Mouse (Mus musculus): ENCODE results near the gene Spef1. TPM values are rescaled to one million over a fixed set of nuclear protein-coding genes. Genes with fewer than 3 reads are reported as not detected.
A peak's percentile ranks its signal among the peaks of the same experiment; 100 is the strongest.

Gene Spef1
- polyA plus RNA-seq, 1 experiment from 2014 or later = 3.7 TPM

- TF ChIP-seq CTCF (IDR thresholded peaks at IDR 0.05; ENCODE audit: low read depth) = no peak
- DNase-seq (ENCODE audit: low spot score) = no peak
- H3K9me3 ChIP-seq (replicated peaks; ENCODE audit: low read length) = no peaks in the 10 kb centered on the region
- no peak overlapping the region for H3K9ac ChIP-seq (ENCODE audit: low read depth, low read length)
- H3K27me3 ChIP-seq (ENCODE audit: insufficient read depth, low read length) = no peaks in the 10 kb centered on the region
- no peak overlapping the region for H3K27ac ChIP-seq
- no peak for ATAC-seq (replicated peaks; ENCODE audit: low FRiP score, low read depth)
- WGBS = 82% methylated on average over 2 of the region's 2 CpGs
- H3K4me3 ChIP-seq (replicated peaks; ENCODE audit: low read depth, low read length) = no peak overlapping the region
- H3K4me1 ChIP-seq (replicated peaks; ENCODE audit: insufficient read depth, low read length) = 0 out of 2 replicates have a peak, but pooled peaks cover 4% of the 10 kb centered on the region
- H3K4me2 ChIP-seq (ENCODE audit: low read length) = no peak overlapping the region
- H3K36me3 ChIP-seq (ENCODE audit: insufficient read depth, low read length) = peaks cover 14% of the 10 kb centered on the region; the same call in 1 of the 2 replicates
Observed at GRCm38 (mm10) chr2:131200710-131201109, 13.6 kb upstream of the Spef1 start.

- Histone ChIP-seq H3K27me3 (ENCODE audit: insufficient read depth, low read length) (no peaks in the 10 kb centered on the region), H3K4me3 (replicated peaks; ENCODE audit: low read depth, low read length) (no peak overlapping the region), H3K36me3 (ENCODE audit: insufficient read depth, low read length) (peaks cover 47% of the 10 kb centered on the region), H3K9me3 (replicated peaks; ENCODE audit: low read length) (no peaks in the 10 kb centered on the region), H3K4me1 (replicated peaks; ENCODE audit: insufficient read depth, low read length) (no peaks in the 10 kb centered on the region), H3K4me2 (ENCODE audit: low read length) (no peak overlapping the region), H3K27ac (no peak overlapping the region), H3K9ac (ENCODE audit: low read depth, low read length) (no peak overlapping the region)
- ATAC-seq (replicated peaks; ENCODE audit: low FRiP score, low read depth) (no peak), DNase-seq (ENCODE audit: low spot score) (no peak)
- 92% methylated on average over 16 of the region's 16 CpGs for WGBS
- TF ChIP-seq CTCF (IDR thresholded peaks at IDR 0.05; ENCODE audit: low read depth) = no peak
Observed at GRCm38 (mm10) chr2:131196606-131197316, 9.7 kb upstream of the Spef1 start.

- no peak overlapping the region for H3K4me2 ChIP-seq (ENCODE audit: low read length)
Observed at GRCm38 (mm10) chr2:131191005-131191390, 3.9 kb upstream of the Spef1 start.

GRCm38 (mm10) chr2:131190344-131191004 is 3.4 kb upstream of the Spef1 start:
- Histone ChIP-seq H3K9ac (ENCODE audit: low read depth, low read length) (no peak overlapping the region), H3K36me3 (ENCODE audit: insufficient read depth, low read length) (peaks cover 36% of the 10 kb centered on the region), H3K27me3 (ENCODE audit: insufficient read depth, low read length) (no peaks in the 10 kb centered on the region), H3K27ac (peak overlapping the region; percentile 76), H3K9me3 (replicated peaks; ENCODE audit: low read length) (no peaks in the 10 kb centered on the region), H3K4me1 (replicated peaks; ENCODE audit: insufficient read depth, low read length) (peaks cover 17% of the 10 kb centered on the region), H3K4me3 (replicated peaks; ENCODE audit: low read depth, low read length) (no peak overlapping the region), H3K4me2 (ENCODE audit: low read length) (no peak overlapping the region)
- no peak for TF ChIP-seq CTCF (IDR thresholded peaks at IDR 0.05; ENCODE audit: low read depth)
- 23% methylated on average over 10 of the region's 10 CpGs for WGBS
- DNase-seq (ENCODE audit: low spot score) (peak; percentile 82), ATAC-seq (replicated peaks; ENCODE audit: low FRiP score, low read depth) (peak; percentile 81)

More at GRCm38 (mm10) chr2:131191005-131191390, 3.9 kb upstream of the Spef1 start:
- 67% methylated on average over 7 of the region's 7 CpGs for WGBS
- TF ChIP-seq CTCF (IDR thresholded peaks at IDR 0.05; ENCODE audit: low read depth) = no peak
- DNase-seq (ENCODE audit: low spot score) (no peak), ATAC-seq (replicated peaks; ENCODE audit: low FRiP score, low read depth) (no peak; the same call in 1 of the 2 replicates)
- H3K9me3 ChIP-seq (replicated peaks; ENCODE audit: low read length) = no peaks in the 10 kb centered on the region
- H3K9ac ChIP-seq (ENCODE audit: low read depth, low read length) = no peak overlapping the region
- H3K27ac ChIP-seq = peak overlapping the region; percentile 76
- no peak overlapping the region for H3K4me3 ChIP-seq (replicated peaks; ENCODE audit: low read depth, low read length)
- peaks cover 36% of the 10 kb centered on the region for H3K36me3 ChIP-seq (ENCODE audit: insufficient read depth, low read length)
- peaks cover 17% of the 10 kb centered on the region for H3K4me1 ChIP-seq (replicated peaks; ENCODE audit: insufficient read depth, low read length)
- no peaks in the 10 kb centered on the region for H3K27me3 ChIP-seq (ENCODE audit: insufficient read depth, low read length)

- TF ChIP-seq CTCF (IDR thresholded peaks at IDR 0.05; ENCODE audit: low read depth) = no peak
- 0 out of 2 replicates have a peak overlapping the region, but pooled peaks have one; percentile 8 for H3K4me2 ChIP-seq (ENCODE audit: low read length)
- no peak overlapping the region for H3K9ac ChIP-seq (ENCODE audit: low read depth, low read length)
- no peak overlapping the region for H3K4me3 ChIP-seq (replicated peaks; ENCODE audit: low read depth, low read length)
- WGBS = 40% methylated on average over 5 of the region's 5 CpGs
- ATAC-seq (replicated peaks; ENCODE audit: low FRiP score, low read depth) = no peak
- peaks cover 17% of the 10 kb centered on the region for H3K4me1 ChIP-seq (replicated peaks; ENCODE audit: insufficient read depth, low read length)
- no peak for DNase-seq (ENCODE audit: low spot score)
- no peaks in the 10 kb centered on the region for H3K9me3 ChIP-seq (replicated peaks; ENCODE audit: low read length)
- H3K36me3 ChIP-seq (ENCODE audit: insufficient read depth, low read length) = peaks cover 31% of the 10 kb centered on the region
- no peaks in the 10 kb centered on the region for H3K27me3 ChIP-seq (ENCODE audit: insufficient read depth, low read length)
- H3K27ac ChIP-seq = peak overlapping the region; percentile 76
Observed at GRCm38 (mm10) chr2:131189521-131190309, 2.6 kb upstream of the Spef1 start.

- Histone ChIP-seq H3K9me3 (replicated peaks; ENCODE audit: low read length) (no peaks in the 10 kb centered on the region), H3K9ac (ENCODE audit: low read depth, low read length) (no peak overlapping the region), H3K27me3 (ENCODE audit: insufficient read depth, low read length) (no peaks in the 10 kb centered on the region), H3K36me3 (ENCODE audit: insufficient read depth, low read length) (peaks cover 18% of the 10 kb centered on the region), H3K27ac (no peak overlapping the region), H3K4me3 (replicated peaks; ENCODE audit: low read depth, low read length) (no peak overlapping the region), H3K4me1 (replicated peaks; ENCODE audit: insufficient read depth, low read length) (peaks cover 17% of the 10 kb centered on the region), H3K4me2 (ENCODE audit: low read length) (peak overlapping the region; percentile 99; the same call in 1 of the 2 replicates)
- TF ChIP-seq CTCF (IDR thresholded peaks at IDR 0.05; ENCODE audit: low read depth) = no peak
- DNase-seq (ENCODE audit: low spot score) (no peak), ATAC-seq (replicated peaks; ENCODE audit: low FRiP score, low read depth) (no peak)
- WGBS = 92% methylated on average over 5 of the region's 5 CpGs
Observed at GRCm38 (mm10) chr2:131188311-131188710, 1.2 kb upstream of the Spef1 start.

All from kidney, postnatal 0 days (tissue).